Mouse (Mus musculus): ENCODE data around the gene Snap25. TPM values are rescaled to one million over a fixed set of nuclear protein-coding genes. Genes with fewer than 3 reads are reported as not detected.
A peak's percentile ranks its signal among the peaks of the same experiment; 100 is the strongest.

Gene Snap25
- polyA plus RNA-seq (2015; fragmentation: Nextera tagmentation; extraction: Ambion mirVana): 321 and 342 TPM in 2 replicates

DNA sequence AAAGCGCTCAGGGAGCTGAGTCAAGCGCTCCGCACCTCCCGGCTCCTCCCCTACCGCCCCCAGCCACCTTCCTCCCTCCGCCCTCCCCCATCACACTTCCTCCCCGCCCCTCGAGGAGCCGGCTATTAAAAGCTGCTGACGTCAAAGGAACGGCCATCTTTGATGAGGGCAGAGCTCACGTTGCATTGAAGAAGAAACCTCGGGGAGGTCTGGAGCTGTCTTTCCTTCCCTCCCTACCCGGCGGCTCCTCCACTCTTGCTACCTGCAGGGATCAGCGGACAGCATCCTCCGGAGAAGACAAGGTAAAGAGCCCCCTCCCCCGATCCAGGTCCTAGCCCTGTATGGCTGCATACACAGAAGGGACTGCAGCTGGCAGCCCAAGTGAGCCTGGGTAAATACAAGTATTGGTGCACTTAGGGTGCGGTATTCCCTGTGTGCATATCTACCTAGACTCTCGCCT lies at the start of gene Snap25:
TSS of gene Snap25 (plus strand) at position 155 of the 460 bp plus-strand sequence.
- H3K27me3 ChIP-seq (replicated peaks): no peaks in the 10 kb centered on the region
- H3K9me3 ChIP-seq (replicated peaks): no peaks in the 10 kb centered on the region
- peak within 1 kb of the TSS; percentile 88 for H3K27ac ChIP-seq (replicated peaks)
- H3K4me1 ChIP-seq: peaks cover 29% of the 10 kb centered on the region
- peak within 1 kb of the TSS; percentile 61 for H3K4me3 ChIP-seq (replicated peaks)
- H3K36me3 ChIP-seq: no peaks in the 10 kb centered on the region
- peak; percentile 87 for ATAC-seq (ENCODE audit: low FRiP score)
- WGBS: under 1% methylated on average over 20 of the region's 20 CpGs
- peak within 1 kb of the TSS; percentile 66 for H3K4me2 ChIP-seq
- peak within 1 kb of the TSS; percentile 73 for H3K9ac ChIP-seq (replicated peaks)

DNA sequence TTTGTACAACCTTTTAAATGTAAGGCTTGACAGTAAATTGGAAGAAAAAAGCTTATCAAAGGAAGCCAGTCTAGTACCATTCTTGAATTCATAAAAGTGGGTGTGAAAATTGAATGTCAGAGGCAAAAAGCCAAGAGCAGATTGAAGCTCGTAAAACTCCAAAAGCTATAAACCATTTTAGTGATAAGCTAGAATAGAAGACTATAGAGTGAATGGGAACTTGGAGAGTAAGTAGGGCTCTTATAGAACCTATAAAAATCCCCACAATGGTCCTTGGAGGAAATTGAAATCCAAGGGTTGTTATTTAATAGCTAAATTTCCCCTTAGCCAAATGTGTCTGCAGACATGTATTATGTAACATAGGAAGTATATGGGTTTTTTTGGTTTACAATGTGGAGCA lies 46.3 kb upstream of the Snap25 start:
- H3K36me3 ChIP-seq: no peaks in the 10 kb centered on the region
- WGBS: 42% methylated on average over 1 of the region's 1 CpGs
- no peaks in the 10 kb centered on the region for H3K27me3 ChIP-seq (replicated peaks)
- no peak overlapping the region for H3K9ac ChIP-seq (replicated peaks)
- no peak overlapping the region for H3K4me3 ChIP-seq (replicated peaks)
- no peak overlapping the region for H3K4me2 ChIP-seq
- no peak overlapping the region for H3K27ac ChIP-seq (replicated peaks)
- peaks cover 8% of the 10 kb centered on the region for H3K4me1 ChIP-seq
- ATAC-seq (ENCODE audit: low FRiP score): no peak
- no peaks in the 10 kb centered on the region for H3K9me3 ChIP-seq (replicated peaks)

DNA sequence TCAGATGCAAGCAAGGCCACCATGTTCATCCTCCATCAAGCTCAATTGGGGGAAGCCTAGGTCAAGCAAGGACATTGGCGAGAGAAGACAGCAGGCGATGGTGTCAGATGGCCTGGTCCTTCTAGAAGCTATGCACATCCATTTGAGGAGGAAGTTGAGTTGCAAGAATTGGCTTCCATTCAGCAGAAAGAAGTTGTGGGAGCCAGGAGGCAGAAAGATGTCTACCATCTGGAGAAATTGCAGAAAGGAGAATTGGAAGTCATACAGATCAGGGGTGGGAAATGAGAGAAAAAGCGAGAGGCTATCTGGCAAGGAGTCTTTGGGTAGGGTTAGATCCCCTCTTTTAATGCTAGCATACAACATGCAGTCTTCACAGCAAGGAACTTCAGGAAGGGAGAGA lies 44.1 kb upstream of the Snap25 start:
- no peaks in the 10 kb centered on the region for H3K36me3 ChIP-seq
- H3K4me3 ChIP-seq (replicated peaks): no peak overlapping the region
- no peak overlapping the region for H3K27ac ChIP-seq (replicated peaks)
- H3K4me2 ChIP-seq: no peak overlapping the region
- peaks cover 8% of the 10 kb centered on the region for H3K4me1 ChIP-seq
- no peak overlapping the region for H3K9ac ChIP-seq (replicated peaks)
- 89% methylated on average over 3 of the region's 3 CpGs for WGBS
- no peak for ATAC-seq (ENCODE audit: low FRiP score)
- no peaks in the 10 kb centered on the region for H3K27me3 ChIP-seq (replicated peaks)
- no peaks in the 10 kb centered on the region for H3K9me3 ChIP-seq (replicated peaks)

DNA sequence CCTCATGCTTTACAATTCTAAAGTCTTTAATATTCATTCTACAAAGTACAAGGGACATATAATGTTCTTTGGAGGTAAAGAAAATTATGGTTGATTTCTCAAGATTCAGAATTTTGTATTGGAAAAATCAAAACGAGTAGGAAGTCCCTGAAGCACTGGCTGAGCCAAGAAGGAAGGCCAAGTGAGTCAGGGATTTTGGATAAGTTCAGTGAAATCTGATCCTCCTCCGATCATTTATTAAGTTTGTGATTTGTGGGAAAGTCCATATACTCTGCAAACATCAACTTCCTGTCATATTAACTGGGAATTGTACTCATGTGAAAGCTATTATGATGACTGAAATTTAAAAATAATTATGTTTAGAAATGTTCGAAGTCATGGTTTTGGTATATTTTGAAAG lies 43.6 kb upstream of the Snap25 start:
- Histone ChIP-seq H3K4me2 (no peak overlapping the region), H3K9ac (replicated peaks) (no peak overlapping the region), H3K36me3 (no peaks in the 10 kb centered on the region), H3K27me3 (replicated peaks) (no peaks in the 10 kb centered on the region), H3K9me3 (replicated peaks) (no peaks in the 10 kb centered on the region), H3K4me3 (replicated peaks) (no peak overlapping the region), H3K4me1 (peaks cover 8% of the 10 kb centered on the region), H3K27ac (replicated peaks) (no peak overlapping the region)
- no peak for ATAC-seq (ENCODE audit: low FRiP score)
- WGBS: 88% methylated on average over 3 of the region's 3 CpGs

DNA sequence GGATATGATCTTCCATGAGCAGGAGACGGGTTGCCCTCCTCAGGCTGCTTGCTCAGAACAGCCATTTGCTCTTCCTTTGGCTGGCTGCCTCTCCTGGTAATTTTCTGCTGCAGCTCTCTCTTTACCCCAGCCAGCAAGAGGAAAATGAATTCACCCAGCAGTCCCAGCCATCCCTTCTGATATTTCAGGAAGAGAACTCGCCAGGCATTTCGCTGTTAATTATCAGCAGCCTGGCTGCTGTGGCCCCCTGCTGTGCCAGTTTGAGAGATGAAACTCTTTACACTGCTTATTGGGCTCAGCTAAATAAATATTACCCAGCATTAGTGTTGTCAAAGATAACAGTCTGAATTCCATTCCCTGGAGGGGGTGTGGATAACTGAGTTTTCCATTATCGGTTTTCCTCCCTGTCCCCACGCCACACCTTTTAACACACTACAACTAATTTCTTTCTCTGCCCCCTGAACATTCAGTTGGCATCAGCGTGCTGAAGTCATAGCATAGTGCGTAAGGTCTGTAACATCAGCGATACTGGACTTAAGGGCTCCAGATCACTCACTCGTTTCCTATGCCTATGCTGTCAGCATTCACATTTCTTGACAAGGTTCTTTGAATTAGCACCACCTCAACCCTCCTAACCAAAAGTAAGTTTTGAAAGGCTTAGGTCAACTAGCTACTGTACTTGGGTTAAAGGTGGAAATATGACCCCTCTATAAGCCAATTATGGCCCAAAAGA lies 42.5 kb upstream of the Snap25 start:
- Histone ChIP-seq H3K36me3 (no peaks in the 10 kb centered on the region), H3K4me2 (peak overlapping the region; percentile 33), H3K4me3 (replicated peaks) (no peak overlapping the region), H3K4me1 (peaks cover 8% of the 10 kb centered on the region), H3K27me3 (replicated peaks) (no peaks in the 10 kb centered on the region), H3K9ac (replicated peaks) (no peak overlapping the region), H3K9me3 (replicated peaks) (no peaks in the 10 kb centered on the region), H3K27ac (replicated peaks) (peak overlapping the region; percentile 66)
- ATAC-seq (ENCODE audit: low FRiP score): peak; percentile 90
- 30% methylated on average over 9 of the region's 9 CpGs for WGBS

DNA sequence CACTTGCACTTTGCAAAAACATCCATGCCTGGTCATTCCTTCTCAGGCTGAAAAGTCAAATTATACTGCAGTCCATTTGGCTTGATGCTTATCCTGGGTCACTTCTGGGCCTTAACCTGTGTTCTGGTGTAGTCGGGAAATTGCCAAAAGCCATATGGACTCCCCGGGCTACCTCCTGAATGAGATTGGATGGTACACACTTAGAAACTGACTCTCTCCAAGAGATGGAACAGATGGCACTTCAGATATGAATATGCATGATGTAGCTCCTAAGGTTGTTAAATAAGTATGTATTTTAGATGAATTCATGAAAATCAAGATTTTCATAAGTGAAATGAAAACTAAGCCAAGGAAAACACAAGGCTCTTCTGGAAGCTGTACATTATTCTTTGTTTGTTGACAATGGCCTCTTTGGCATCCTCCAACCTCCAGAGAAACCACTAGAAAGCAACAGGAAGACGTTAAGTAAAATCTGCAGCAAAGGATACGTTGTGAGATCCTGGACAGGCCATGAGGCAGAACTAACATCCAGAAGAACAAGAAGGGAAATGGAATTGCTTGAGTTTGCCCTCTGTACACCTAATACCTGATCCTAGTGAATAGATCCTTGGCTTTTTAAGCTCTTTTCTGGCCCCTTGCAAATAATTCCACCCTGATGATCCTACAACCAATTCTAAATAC lies 39.0 kb upstream of the Snap25 start:
- H3K27ac ChIP-seq (replicated peaks): no peak overlapping the region
- no peak for ATAC-seq (ENCODE audit: low FRiP score)
- WGBS: 60% methylated on average over 4 of the region's 4 CpGs
- no peaks in the 10 kb centered on the region for H3K27me3 ChIP-seq (replicated peaks)
- H3K4me3 ChIP-seq (replicated peaks): no peak overlapping the region
- H3K4me1 ChIP-seq: peaks cover 23% of the 10 kb centered on the region
- H3K9me3 ChIP-seq (replicated peaks): no peaks in the 10 kb centered on the region
- H3K9ac ChIP-seq (replicated peaks): no peak overlapping the region
- H3K4me2 ChIP-seq: no peak overlapping the region
- no peaks in the 10 kb centered on the region for H3K36me3 ChIP-seq

DNA sequence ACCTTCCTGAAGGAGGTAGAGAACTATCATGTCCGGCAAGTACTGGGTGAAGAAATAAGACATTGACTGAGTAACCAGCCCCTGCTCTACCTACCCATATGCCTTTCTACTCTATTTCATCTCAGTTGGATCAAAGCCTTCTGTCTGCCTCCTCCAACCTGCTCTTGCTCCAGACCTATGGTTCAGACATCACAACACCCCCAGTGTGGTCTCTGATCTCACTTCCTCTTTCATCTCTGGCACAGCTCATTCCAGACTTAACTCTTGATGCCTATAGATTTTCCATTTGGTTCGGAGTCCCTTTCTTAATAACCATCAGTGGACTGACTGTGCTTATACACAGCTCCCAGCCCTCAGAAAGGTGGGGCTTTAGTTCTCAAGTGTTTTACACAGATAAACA lies 37.1 kb upstream of the Snap25 start:
- Histone ChIP-seq H3K9ac (replicated peaks) (no peak overlapping the region), H3K4me3 (replicated peaks) (no peak overlapping the region), H3K36me3 (no peaks in the 10 kb centered on the region), H3K4me1 (peaks cover 27% of the 10 kb centered on the region), H3K4me2 (no peak overlapping the region), H3K27me3 (replicated peaks) (no peaks in the 10 kb centered on the region), H3K27ac (replicated peaks) (no peak overlapping the region), H3K9me3 (replicated peaks) (no peaks in the 10 kb centered on the region)
- WGBS: 82% methylated on average over 2 of the region's 2 CpGs
- ATAC-seq (ENCODE audit: low FRiP score): no peak

DNA sequence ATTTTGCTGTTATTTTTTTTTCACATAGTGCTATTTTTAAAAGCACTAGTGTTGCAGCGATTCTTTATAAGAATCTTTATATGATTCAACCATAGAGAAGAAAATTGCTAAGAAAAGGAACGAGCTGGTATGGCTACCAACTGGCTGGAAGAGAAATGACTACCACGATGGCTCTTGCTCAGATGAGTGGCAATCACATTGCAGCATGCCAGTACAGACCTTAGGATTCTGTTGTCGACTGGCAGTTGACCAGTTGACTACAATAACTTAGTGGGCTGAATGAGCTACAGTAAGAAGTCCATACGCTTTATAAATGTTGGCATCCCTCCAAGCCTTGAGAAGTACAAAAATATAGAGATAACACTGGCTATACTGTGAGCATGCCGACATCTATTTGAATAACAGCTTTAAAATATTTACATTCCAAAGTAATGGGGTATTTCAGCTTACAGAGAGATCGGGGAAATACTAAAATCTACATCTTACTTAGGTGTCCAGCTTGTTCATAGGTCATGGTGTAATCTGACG lies 36.3 kb upstream of the Snap25 start:
- no peak overlapping the region for H3K9ac ChIP-seq (replicated peaks)
- H3K4me1 ChIP-seq: peaks cover 27% of the 10 kb centered on the region
- H3K4me2 ChIP-seq: no peak overlapping the region
- H3K36me3 ChIP-seq: no peaks in the 10 kb centered on the region
- ATAC-seq (ENCODE audit: low FRiP score): no peak
- no peak overlapping the region for H3K27ac ChIP-seq (replicated peaks)
- no peak overlapping the region for H3K4me3 ChIP-seq (replicated peaks)
- 79% methylated on average over 8 of the region's 8 CpGs for WGBS
- H3K27me3 ChIP-seq (replicated peaks): no peaks in the 10 kb centered on the region
- H3K9me3 ChIP-seq (replicated peaks): no peaks in the 10 kb centered on the region

DNA sequence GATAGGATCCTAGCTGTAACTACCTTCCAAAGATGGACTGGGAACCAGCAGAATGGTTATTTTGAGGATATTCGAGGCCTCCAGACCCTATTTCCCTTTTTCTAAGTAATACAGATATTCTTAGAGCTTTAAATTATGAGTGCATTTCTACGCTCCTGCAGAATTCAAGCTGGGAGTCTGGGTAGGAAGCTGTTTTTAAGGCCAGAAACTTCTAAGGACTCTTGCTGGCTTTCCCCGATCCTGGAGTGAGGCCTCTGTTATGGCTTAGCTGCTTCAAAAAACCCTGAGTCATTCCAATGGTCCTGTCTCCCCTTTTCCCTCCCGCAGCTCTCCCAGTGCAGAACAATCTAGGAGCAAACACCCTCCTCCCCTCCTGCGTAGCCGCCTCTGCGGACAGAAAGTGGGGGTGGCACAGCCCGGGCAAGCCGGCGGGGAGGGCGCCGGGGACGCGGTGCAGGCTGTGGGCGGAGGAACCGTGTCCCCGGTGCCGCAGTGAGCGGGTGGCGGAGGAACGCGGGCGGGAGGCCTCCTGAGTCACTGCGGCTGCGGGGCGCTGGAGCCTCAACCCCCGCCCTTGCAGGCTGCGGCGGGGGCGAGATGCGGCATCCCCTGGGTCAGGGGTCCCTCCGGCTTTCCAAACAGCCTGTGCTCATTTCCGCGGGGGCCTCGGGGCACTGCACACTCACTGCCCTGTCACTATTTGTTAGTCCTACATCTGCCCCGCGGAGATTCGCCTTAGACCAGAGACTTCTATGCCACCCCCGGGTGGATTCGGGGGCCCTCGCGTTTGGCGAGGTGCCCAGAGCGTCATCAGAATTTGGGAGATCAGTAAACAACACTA lies 34.7 kb upstream of the Snap25 start:
- ATAC-seq (ENCODE audit: low FRiP score): peak; percentile 90
- no peaks in the 10 kb centered on the region for H3K27me3 ChIP-seq (replicated peaks)
- peak overlapping the region; percentile 60 for H3K4me3 ChIP-seq (replicated peaks)
- H3K9ac ChIP-seq (replicated peaks): peak overlapping the region; percentile 73
- H3K4me2 ChIP-seq: peak overlapping the region; percentile 96
- 2% methylated on average over 41 of the region's 44 CpGs for WGBS
- H3K4me1 ChIP-seq: peaks cover 27% of the 10 kb centered on the region
- no peaks in the 10 kb centered on the region for H3K36me3 ChIP-seq
- peak overlapping the region; percentile 83 for H3K27ac ChIP-seq (replicated peaks)
- H3K9me3 ChIP-seq (replicated peaks): no peaks in the 10 kb centered on the region

DNA sequence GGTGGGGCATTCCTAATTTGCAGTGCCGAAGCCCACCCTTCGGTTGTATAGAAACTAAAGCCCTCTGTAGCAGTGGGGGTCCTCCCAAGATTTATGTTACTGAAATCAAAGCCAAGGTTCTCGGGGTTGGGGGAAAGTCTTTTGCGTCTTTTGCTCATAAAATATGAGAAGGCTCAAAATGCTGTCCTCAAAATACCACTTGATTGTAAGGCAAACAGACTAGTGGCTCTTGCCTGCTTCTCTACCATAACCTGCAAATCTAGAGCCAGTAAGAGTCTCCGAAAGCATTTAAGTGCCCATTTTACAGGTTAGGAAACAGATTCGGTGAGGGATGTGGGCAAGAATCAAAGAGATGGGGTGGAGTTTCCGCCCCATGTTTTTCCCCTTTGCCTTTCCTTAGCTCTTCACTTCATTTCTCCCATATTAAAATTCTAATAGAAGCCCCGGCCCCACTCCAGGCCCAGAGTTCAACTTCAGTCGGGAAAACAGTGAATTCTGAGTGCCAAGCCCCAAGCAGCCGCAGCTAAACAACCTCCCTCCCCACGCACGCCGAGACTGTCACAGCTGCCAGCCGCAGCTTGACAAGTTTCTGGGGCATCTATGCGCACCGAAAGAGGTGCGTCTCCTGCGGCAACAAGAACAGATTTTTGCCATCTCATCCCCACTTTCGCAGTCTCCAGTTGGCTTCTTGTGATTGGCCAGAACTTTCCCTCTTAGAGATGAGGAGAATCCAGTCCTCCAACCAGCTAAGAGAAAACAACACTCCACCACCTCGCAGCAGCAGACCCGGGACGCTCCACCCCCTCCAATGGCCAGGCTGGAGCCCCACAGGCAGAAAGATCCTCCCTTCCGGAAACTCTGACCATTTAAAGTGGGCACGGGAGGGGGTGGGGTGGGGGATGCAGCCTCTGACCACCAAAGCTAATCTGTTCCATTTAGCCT lies 33.7 kb upstream of the Snap25 start:
- ATAC-seq (ENCODE audit: low FRiP score): peak; percentile 84
- H3K36me3 ChIP-seq: no peaks in the 10 kb centered on the region
- H3K9ac ChIP-seq (replicated peaks): peak overlapping the region; percentile 73
- H3K27ac ChIP-seq (replicated peaks): peak overlapping the region; percentile 83
- H3K4me1 ChIP-seq: peaks cover 27% of the 10 kb centered on the region
- H3K4me2 ChIP-seq: peak overlapping the region; percentile 96
- H3K27me3 ChIP-seq (replicated peaks): no peaks in the 10 kb centered on the region
- H3K9me3 ChIP-seq (replicated peaks): no peaks in the 10 kb centered on the region
- peak overlapping the region; percentile 60 for H3K4me3 ChIP-seq (replicated peaks)
- 2% methylated on average over 24 of the region's 24 CpGs for WGBS

All from neural tube, embryonic 15.5 days (tissue).